Mouse (Mus musculus) B cell, adult 2 months (primary cell): ENCODE results near the gene Pcdh19.
"Not testable (repeated sequence)": the region's sequence is repeated elsewhere in the genome, so short reads cannot be mapped to it uniquely, and the experiment has no call there.

Source experiments
- DNase-seq, 2 experiments: peaks; one replicate each; pipeline ENCODE4 v3.0.0; 2022

Gene Pcdh19

DNA sequence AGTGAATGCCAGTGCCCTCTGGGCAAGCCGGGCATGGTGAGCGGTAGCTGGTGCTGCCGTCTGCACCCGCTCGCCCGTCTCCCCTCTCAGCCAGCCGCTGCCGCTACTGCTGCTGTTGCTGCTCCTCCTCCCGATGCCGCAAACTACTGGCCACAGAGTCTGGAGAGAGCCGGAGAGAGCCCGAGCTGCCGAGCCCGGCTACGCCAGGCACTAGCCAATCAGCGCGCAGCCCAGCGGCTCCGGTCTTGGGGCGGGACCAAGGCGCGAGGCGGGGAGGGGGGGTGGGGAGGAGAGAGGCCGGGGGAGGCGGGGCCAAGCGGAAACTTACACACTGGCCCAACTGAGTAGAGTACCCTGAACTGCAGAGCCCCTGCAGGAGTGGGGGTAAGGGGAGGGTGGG, at the start of gene Pcdh19:
Gene Pcdh19, minus strand, starts transcription at position 148 of the 400 bp plus-strand sequence.
- DNase-seq: peak; percentile 13 to 24

DNA sequence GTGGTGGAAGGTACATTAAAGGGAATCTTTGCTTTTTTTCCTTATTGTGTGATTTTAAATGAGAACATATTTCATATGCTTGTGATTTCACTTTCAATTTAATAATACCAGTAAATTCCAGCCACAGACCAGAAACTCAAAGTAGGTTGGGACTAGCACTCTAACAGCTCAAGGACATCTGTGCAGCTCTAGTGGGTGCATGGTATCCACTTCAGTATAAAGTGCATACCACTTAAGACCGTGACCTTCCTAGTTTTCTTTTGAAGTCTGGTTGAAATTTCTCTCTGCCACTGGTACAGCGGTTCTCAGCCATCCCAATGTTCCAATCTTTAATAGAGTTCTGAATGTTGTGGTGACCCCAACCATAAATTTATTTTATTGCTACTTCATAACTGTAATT, 47.1 kb upstream of the Pcdh19 start:
- no peak for DNase-seq

DNA sequence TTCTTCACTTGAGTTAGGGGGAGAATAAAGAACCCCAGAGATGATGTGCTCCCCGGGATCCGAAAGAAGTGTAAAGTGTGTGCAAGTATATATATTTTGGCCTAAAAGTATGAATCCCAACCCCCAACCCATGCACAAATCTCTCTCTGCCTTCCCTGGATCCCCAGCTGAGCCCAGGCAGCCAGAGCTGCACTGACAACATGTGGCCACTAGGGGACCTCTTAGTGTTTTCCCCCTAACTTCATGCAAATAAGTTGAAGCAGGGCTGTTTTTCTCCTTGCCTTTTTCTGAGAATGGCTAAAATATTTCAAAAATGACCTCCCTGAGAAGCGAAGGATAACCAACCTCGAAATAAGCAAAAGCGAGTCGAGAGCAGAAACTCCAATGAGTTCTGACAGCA, 46.2 kb upstream of the Pcdh19 start:
- peak; percentile 1 to 2 for DNase-seq

DNA sequence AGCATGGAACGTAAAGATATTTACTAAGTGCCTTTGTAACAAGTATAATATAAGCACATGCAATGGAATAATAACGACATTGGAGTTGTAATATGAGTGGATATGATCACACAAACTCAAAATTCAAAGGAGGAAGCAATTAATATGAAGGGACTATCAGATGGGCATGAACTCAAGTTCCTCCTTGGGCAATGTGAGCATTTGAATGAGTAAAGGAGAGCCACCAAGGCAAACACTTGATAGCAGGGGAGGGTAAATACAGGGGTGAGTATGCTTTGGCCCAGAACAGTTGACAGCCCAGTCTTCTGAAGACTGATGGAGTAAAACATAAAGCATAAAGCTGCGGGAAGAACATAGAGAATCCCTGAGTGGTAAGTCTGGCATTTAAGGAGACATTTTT, 32.7 kb upstream of the Pcdh19 start:
- DNase-seq: no peak

DNA sequence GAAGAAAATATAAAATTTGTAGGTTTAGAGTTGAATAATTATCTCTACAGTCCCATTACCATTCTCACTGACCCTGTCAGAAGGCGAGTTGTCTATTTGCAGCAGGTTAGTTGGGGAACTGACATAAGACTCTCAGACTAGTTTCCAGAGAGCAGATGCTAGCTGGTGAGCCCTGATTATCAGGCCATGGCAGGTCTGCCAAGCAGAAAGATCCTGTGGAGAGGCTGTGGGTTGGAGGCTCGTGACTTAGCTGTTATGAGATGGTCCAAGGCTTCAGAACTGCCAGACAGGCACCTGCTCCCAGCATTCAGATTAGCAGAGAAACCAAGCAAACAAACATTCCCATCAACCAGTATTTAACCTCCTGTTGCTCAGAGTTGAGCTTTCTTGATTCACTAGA, 21.8 kb upstream of the Pcdh19 start:
- DNase-seq: no peak

DNA sequence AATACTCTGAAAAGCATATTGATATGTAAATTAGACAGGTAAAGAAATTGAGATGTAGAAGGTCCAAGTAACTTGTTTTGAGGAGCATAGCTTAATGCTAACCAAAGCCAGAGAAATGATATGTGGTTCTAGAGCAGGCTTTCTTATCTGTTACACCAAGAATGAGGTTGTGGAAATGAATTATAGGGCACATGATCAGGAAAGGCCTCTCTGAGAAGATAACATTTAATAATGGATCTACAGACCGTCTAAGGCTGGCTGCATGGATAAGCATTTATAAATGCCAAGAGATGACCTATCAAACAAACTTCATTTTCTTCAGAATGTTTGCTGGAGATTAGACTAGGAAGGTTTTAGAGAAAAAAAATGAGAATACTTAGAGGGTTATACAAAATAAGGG, 14.1 kb upstream of the Pcdh19 start:
- no peak for DNase-seq

DNA sequence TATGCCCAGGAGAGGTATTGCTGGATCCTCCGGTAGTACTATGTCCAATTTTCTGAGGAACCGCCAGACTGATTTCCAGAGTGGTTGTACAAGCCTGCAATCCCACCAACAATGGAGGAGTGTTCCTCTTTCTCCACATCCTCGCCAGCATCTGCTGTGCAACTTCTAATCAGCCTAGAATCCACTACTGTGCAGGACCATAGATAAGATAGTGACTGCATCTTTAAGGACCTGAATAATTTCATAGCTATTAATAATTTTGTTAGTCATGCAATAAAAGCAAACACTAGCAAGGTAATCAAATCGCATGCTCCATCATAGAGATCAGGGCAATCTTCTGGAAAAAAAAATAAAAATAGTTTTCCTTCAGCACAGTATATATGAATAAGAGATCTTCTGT, 9.1 kb upstream of the Pcdh19 start:
- DNase-seq: not testable (repeated sequence)

DNA sequence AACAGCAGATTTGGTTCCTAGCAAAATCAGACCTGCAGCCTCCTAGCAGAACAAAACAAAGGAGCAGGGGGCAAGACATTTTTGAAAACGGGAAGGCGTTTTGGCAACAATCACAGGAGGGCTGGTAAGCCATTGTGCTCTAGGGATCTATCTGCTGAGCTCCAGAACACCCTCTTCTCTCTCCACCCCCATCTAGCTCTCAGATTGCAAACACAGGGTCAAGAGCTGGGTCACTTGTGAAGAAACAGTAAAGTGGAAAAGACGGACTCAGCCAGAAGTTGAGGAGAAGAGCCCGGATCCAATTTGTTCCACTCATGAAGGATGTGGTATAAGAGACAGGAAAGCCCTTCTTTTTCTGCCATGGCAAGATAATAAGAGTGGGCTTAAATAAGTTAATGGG, 7.7 kb upstream of the Pcdh19 start:
- no peak for DNase-seq

DNA sequence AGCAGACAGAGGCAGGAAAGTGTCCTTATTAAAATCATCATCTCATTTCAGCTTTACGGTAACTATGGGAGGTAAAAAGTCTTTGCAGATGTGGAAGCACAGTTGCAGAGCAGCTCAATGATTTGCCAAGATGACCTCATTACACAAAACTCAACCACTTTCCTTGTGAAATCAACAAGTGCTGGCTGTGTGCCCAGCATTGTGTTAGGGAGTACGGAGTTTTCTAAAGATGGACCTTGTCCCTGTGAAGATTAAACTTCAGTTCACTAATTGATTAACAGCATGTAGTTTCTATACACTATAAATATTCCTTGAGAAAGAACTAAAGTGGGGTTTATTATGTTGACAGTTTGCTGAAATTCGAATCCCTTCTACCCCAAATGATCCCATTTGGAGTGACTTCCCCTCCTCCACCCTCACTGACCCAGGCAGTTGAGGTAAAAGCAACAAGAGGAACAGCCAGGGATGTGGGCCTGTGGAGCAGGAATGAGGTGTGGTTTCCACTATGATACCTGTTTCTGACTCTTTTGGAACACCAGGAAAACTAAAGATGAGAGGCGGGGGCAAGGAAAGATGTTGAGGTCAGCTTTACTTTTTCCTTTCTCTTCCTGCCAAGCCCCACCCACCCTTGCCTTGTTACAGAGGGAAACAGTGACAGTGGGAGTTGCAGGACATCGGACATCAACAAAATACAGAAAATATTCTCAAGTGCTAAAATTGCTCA, 4.4 kb upstream of the Pcdh19 start:
- no peak for DNase-seq

DNA sequence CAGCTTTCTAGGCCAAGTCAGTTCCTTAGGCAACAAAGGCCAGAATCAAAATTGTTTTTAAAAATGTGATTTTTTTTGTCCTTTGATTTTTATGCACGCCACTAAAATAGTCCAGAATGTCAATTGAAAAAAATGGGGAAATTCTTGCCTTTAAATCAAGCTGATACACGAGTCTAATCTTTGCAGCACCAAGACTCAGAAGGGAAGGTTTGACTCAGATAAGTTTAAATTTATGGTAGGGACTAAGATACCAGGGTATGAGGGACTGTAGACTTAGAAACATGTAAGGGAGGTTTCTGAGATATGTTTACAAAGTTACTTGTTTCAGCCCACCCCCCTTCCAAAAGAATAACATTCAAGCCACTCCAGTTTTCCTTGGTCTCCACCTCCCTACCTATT, 3.6 kb upstream of the Pcdh19 start:
- DNase-seq: no peak

DNA sequence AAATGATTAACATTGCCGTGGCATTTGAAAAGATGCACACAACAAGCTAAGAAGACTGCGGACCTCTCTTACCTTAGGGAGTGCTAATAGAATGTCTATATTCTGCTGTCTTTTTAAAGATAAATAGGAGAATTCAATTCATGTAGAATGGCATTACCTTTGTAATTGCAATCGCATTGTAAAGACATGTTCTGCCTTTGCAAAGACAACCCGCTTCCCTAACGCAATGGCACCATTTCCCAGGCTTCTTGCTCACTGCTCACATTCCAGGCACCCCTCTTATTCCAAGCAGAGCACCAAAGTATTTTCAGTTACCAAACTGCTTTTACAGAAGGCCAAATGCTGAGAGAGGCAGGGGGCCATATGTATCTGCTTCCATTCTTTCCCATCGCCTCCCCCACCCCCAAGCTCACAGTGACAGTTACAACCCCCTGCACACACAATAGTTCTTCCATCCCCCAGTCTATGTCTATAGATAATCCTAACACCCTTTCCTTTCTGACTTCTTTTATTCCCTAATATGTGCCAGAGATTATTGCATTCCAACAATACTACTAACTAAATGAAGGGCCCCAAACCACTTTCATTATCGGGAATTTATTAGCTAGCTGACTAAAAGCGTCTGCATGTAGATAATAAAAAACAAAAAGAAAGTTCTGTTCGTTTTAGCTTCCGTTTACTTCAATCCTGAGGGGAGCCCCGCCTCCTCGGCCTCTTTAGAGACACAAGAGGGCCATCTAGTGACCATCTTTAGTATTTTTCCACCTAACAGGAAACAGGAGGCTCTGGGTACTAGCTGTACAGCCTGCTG, 3.0 kb upstream of the Pcdh19 start:
- peak; percentile 50 to 61 for DNase-seq

DNA sequence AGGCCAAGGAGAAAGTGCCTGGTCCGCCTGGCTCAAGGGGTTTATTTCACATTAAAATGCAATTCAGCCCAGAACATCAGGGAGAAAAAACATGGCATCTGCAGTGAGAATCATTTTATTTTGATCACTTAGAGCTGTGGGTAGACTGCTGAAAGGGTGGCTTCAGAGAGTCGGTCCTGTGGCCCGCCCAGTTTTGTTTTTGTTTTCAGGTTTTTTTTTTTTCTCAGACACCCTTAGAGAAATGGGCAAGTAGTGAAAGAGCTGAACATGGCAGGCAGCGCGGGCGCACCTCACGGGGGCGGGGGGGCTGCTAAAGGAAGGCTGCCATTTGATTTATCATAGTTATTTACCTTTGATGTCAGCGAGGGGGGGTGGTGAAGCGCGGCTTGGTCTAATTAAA, 2.0 kb upstream of the Pcdh19 start:
- no peak for DNase-seq

DNA sequence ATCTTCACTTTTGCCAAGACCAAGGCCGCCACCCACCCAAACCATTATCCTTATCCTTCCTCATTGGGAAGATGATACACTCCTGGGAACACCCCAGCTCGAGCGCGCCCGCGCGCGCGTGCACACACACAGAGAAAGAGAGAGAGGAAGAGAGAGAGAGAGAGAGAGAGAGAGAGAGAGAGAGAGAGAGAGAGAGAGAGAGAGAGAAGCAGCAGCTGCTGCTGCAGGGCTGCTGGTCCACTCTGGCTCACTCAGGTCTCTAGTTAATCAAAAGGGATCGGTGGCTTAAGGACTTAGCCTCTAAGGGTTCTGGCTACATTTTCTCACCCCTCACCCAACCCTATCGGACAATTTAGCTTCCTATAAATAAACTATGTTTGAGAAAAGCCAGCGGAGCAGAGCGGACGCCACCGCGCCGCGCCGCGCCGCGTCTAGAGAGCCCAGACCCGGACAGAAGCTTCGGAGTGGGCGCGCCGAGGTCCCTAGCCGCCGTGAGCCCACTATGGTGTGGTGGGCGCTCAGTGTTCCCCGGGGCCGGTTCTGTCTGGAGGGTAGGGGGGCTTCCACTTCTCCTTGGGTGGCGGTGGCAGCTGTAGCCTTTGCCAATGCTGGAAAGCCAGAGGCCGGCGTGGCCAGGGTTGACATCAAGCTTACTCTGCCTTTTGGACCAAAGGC, 926 bp upstream of the Pcdh19 start:
- DNase-seq: no peak

DNA sequence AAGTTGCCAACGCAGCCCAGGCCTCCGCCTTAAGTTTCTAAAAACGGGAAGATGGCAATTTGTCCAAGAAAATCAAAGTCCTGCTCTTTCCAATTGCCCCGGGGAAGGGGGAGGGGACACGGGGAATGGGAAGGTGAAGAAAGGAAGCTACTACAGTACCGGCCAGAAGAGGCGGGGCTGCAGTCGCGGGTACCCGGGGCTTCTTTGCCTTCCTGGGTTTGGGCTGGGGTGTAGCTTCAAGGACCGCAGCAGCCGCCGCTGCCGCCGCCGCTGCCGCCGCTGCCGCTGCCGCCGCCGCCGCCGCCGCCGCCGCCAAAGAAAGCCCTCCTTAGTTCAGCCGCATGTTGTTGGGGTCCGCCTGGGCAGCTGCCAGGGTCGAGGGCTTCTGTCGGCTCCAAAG, 631 bp downstream of the Pcdh19 start:
- DNase-seq: peak in 1 of 2 experiments; percentile 4

DNA sequence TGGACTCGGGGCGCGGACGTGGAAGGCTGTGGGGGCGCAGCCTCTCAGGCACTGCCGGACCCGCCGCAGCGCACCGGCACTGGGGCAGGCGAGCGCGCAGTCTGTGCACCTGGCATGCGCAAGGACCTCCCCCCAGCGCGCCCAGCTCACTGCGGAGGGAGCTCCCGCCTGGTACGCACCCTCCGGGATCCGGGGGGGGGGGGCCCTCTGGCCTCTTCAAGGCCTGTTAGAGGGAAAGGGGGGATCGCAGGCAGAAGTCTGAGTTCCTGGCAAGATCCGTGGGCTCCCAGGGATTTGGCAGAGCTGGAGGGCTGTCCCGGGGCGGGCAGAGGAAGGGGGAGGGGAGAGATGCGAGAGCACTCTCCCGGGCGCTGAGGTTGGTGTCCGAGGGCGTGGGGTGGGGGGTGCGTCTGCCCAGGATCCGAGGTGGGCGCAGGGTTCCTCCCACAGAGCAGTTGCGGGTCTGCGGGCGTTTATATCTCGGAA, 1.1 kb downstream of the Pcdh19 start:
- no peak for DNase-seq

DNA sequence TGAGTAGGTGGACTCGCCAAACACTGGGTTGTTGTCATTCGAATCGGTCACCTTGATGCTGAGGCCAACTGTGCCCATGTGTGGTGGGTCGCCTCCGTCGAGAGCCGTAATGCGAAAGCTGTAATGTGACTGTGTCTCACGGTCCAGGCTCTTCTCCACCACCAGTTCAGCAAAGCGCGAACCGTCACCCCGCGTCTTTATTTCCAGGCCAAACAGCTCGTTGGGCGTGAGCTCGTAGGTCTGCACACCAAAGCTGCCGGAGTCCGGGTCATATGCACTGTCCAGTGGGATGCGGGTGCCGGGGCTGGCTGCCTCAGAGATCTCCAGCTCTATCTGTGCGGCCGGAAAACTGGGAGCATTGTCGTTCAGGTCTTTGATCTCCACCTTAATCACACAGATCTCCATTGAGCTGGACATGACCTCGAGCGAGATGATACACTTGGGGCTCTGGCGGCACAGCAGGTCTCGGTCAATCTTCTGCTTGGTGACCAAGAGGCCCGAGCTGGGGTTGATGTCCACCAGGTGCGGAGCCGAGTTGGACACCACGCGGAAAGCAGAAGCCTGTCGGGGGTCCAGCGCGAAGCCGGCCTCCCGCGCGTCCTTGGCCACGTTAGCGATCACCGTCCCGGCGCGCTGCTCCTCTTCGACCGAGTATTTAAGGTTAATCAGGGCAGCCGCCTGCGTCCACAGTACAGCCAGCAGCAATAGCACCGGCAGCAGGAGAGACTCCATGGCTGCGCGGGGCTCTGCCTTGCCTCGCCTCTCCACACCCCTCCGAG, 2.1 kb downstream of the Pcdh19 start:
- DNase-seq: no peak

DNA sequence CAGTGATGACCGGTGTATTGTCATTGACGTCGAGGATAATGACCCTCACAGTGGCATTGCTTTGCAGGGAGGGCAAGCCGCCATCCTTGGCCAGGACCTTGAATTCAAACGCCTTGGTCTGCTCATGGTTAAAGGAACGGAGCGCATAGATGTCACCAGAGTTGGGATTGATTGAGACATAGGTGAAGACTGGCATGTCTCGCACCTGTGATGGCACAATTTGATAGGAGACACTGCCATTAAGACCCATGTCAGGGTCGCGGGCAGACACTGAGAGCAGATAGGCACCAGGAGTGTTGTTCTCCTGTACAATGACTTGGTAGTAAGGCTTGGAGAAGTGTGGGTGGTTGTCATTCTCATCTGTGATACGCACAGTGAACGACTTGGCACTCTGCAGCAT, 3.2 kb downstream of the Pcdh19 start:
- DNase-seq: no peak

DNA sequence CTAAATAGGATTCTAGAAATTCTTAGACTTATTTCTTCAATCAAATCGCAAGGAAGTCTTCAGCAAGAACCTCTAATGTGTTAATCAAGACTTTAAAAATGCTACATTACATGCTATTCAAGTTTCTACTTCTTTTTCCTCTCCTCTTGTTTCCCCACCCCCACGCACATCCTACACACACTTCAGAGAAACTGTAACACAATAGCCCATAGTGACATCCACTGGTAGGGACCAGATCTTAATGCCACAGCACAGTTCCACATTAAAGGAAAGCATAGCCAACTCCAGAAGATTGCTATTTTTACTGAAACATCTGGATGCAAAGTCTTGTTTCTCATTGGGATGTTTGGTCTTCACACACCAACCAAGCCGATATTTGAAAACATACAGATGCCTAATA, 4.8 kb downstream of the Pcdh19 start:
- no peak for DNase-seq

DNA sequence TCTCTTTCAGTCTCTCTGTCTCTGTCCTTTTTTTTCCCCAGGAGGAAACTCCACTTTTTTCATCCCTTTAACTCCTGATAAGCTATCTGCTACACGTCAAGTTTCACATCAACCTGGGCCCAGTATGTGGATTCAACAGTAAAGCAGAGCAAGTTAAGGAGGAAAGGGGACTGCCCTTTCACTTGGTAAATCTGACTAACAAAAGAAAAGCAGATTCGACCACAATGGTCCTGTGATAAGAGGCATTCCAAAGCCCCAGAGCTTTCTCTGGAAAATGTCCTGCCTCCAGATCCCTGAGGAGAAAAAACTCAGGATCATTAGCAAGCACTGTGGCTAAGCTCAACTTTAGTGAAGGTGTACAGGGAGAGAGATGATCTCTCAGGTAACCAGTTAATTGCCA, 13.7 kb downstream of the Pcdh19 start:
- DNase-seq: no peak

DNA sequence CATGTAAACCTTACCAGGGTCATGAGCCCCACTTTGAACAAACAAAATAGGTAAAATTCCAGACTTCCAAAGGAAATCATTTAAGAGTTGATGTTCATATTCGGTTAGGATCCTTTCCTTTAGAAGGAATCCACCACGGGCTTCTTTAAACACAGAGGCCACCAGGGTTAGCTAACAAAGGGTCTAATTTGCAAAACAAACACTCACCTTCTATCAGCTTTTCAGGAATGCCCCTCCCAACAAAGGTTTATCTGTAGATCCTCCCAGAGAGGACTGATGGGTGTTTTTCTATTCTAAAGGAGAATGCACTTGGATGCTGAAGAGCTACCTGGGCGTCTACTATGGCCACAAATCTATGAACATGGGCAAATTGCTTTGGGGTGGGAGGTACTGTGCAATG, 15.0 kb downstream of the Pcdh19 start:
- DNase-seq: no peak

DNA sequence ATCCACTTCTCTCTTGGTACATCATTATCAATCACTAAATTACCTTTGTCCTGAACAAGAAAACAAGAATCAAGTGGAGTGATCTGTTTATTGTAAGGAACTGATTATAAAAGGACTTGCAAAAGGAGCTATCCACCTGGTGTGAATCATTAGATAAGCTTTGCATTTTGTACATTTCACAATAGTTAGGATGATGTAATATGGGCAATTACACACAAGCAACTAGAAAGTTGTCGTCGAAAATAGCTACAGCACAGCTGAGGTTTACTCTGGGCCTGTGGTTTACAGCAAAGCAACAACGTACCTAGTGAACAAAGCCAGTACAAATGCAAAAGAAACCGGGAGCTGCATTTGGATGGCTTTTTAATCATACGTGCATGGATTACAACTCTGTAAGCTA, 28.7 kb downstream of the Pcdh19 start:
- no peak for DNase-seq

DNA sequence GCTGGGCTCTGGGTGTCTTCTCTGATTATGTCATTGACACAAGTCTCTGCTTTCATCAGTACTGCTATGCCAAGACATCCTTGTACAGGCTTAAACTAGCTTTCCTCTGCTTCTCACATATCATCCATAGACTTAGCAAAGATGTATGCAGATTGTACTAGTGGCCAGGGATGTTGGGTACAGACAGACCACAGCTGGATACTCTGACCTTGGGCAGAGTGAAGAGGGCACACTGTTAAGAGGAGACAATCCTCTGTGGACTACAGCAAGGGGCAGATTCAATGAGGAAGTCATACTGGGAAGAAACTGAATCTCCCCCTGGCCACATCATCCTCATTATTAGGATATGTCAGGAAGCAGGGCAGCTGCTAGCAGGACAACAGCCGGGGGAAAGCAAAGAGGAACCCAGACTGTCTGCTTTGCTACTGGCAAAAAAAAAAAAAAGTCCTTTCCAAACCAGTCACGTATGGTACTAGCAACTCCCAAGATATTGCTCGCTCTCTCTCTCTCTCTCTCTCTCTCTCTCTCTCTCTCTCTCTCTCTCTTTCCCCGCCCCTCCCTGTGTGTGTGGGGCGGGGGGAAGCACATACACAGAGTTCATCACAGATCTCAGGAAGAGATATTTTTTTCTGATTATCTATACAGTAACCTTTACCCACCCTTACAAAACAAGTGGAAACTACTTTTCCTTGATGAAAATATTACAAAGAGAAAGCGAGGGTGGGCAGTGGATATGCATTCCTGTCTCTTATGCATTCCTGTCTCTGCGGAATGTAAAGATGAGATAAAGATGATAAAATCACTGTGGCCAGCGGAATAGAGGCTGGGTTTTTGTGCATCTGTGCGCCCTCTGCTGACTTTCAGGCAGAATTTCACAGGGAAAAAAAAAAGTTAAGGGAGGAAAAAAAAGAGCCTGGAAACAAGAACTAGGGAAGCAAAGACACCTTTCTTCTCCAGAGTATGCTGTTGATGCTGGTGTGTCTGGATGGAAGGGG, 31.2 kb downstream of the Pcdh19 start:
- no peak for DNase-seq
